Mouse (Mus musculus): ENCODE data around the gene Fam187b. TPM values are rescaled to one million over a fixed set of nuclear protein-coding genes. Genes with fewer than 3 reads are reported as not detected.

The Fam187b gene
- polyA plus RNA-seq, 1 experiment from 2014 or later: 0.63 TPM

Other genes starting within 250 kb of the Fam187b start
- 278 and 301 TPM in 2 replicates for gene Tmem147, start 244.2 kb upstream of the Fam187b start, polyA plus RNA-seq (2015; fragmentation: Nextera tagmentation; extraction: Ambion mirVana)
- gene Gapdhs, start 230.1 kb upstream of the Fam187b start, polyA plus RNA-seq (2015; fragmentation: Nextera tagmentation; extraction: Ambion mirVana): 0.82 and 1.1 TPM in 2 replicates
- 0.98 and 1.0 TPM in 2 replicates for gene Sbsn, start 222.3 kb upstream of the Fam187b start, polyA plus RNA-seq (2015; fragmentation: Nextera tagmentation; extraction: Ambion mirVana)
- gene Dmkn, start 210.0 kb upstream of the Fam187b start, polyA plus RNA-seq (2015; fragmentation: Nextera tagmentation; extraction: Ambion mirVana): 1.8 and 2.2 TPM in 2 replicates
- 0.38 TPM in 1 of 2 replicates, not detected in the other for gene Krtdap, start 185.9 kb upstream of the Fam187b start, polyA plus RNA-seq (2015; fragmentation: Nextera tagmentation; extraction: Ambion mirVana)
- gene Ffar2, start 150.0 kb upstream of the Fam187b start, polyA plus RNA-seq (2015; fragmentation: Nextera tagmentation; extraction: Ambion mirVana): 0.10 and 0.25 TPM in 2 replicates
- 0.09 and 0.21 TPM in 2 replicates for gene Ffar3, start 117.6 kb upstream of the Fam187b start, polyA plus RNA-seq (2015; fragmentation: Nextera tagmentation; extraction: Ambion mirVana)
- gene Ffar1, start 112.2 kb upstream of the Fam187b start, polyA plus RNA-seq (2015; fragmentation: Nextera tagmentation; extraction: Ambion mirVana): 0.06 TPM in 1 of 2 replicates, not detected in the other
- 0.26 TPM in 1 of 2 replicates, not detected in the other for gene Cd22, start 93.4 kb upstream of the Fam187b start, polyA plus RNA-seq (2015; fragmentation: Nextera tagmentation; extraction: Ambion mirVana)
- gene Mag, start 58.9 kb upstream of the Fam187b start, polyA plus RNA-seq (2015; fragmentation: Nextera tagmentation; extraction: Ambion mirVana): 5.3 and 5.8 TPM in 2 replicates
- 0.44 TPM in 1 of 2 replicates, not detected in the other for gene Hamp2, start 49.1 kb upstream of the Fam187b start, polyA plus RNA-seq (2015; fragmentation: Nextera tagmentation; extraction: Ambion mirVana)
- gene Hamp, start 29.8 kb upstream of the Fam187b start, polyA plus RNA-seq (2015; fragmentation: Nextera tagmentation; extraction: Ambion mirVana): not detected in 2 replicates
- 25.7 and 27.3 TPM in 2 replicates for gene Usf2, start 17.0 kb upstream of the Fam187b start, polyA plus RNA-seq (2015; fragmentation: Nextera tagmentation; extraction: Ambion mirVana)
- 24.1 and 27.8 TPM in 2 replicates for gene Lsr, start 326 bp upstream of the Fam187b start, polyA plus RNA-seq (2015; fragmentation: Nextera tagmentation; extraction: Ambion mirVana)
- gene Fxyd5, start 68.7 kb downstream of the Fam187b start, polyA plus RNA-seq (2015; fragmentation: Nextera tagmentation; extraction: Ambion mirVana): 24.4 and 32.9 TPM in 2 replicates
- gene Fxyd7, start 77.7 kb downstream of the Fam187b start, polyA plus RNA-seq (2015; fragmentation: Nextera tagmentation; extraction: Ambion mirVana): 324 and 417 TPM in 2 replicates
- 69.4 and 89.9 TPM in 2 replicates for gene Fxyd1, start 83.4 kb downstream of the Fam187b start, polyA plus RNA-seq (2015; fragmentation: Nextera tagmentation; extraction: Ambion mirVana)
- gene Lgi4, start 85.6 kb downstream of the Fam187b start, polyA plus RNA-seq (2015; fragmentation: Nextera tagmentation; extraction: Ambion mirVana): 0.50 and 0.65 TPM in 2 replicates
- 0.43 and 0.95 TPM in 2 replicates for gene Fxyd3, start 102.9 kb downstream of the Fam187b start, polyA plus RNA-seq (2015; fragmentation: Nextera tagmentation; extraction: Ambion mirVana)
- 0.61 and 0.75 TPM in 2 replicates for gene Hpn, start 141.5 kb downstream of the Fam187b start, polyA plus RNA-seq (2015; fragmentation: Nextera tagmentation; extraction: Ambion mirVana)
- gene Scn1b, start 153.2 kb downstream of the Fam187b start, polyA plus RNA-seq (2015; fragmentation: Nextera tagmentation; extraction: Ambion mirVana): 19.0 TPM in 2 replicates
- 203 and 222 TPM in 2 replicates for gene Gramd1a, start 182.1 kb downstream of the Fam187b start, polyA plus RNA-seq (2015; fragmentation: Nextera tagmentation; extraction: Ambion mirVana)